Mouse (Mus musculus) megakaryocyte progenitor cell, adult 5-6 weeks (primary cell): ENCODE results near the gene Anxa4. TPM values are rescaled to one million over a fixed set of nuclear protein-coding genes. Genes with fewer than 3 reads are reported as not detected.

ENCODE experiments used
- total RNA-seq, 2 experiments: library from RNA; stranded (forward) in 1 of 2; stranded (reverse) in 1 of 2; fragments of 157-497, 149-512 nt in 1 of 2; fragments of 200-1000 nt in 1 of 2; gene quantifications; 2 replicates each; pipeline versions ENCODE4 v1.2.3 to v1.2.4; 2015 to 2017

Anxa4 gene
- total RNA-seq, 2 experiments from 2014 or later, result 15.3 to 18.4 TPM

Other genes starting within 250 kb of the Anxa4 start
- 1.3 and 1.9 TPM in 2 replicates for gene Asprv1, start 165.4 kb downstream of the Anxa4 start, total RNA-seq (2015)
- gene Asprv1, start 165.4 kb downstream of the Anxa4 start, total RNA-seq (2017), result 0.98 and 1.5 TPM in 2 replicates
- gene Mxd1, start 124.4 kb downstream of the Anxa4 start, total RNA-seq (2015), result 17.6 and 19.4 TPM in 2 replicates
- 17.6 and 18.1 TPM in 2 replicates for gene Mxd1, start 124.4 kb downstream of the Anxa4 start, total RNA-seq (2017)
- gene Snrnp27, start 109.1 kb downstream of the Anxa4 start, total RNA-seq (2015), result 80.1 and 86.4 TPM in 2 replicates
- gene Snrnp27, start 109.1 kb downstream of the Anxa4 start, total RNA-seq (2017), result 87.2 and 125 TPM in 2 replicates
- 24.5 and 28.2 TPM in 2 replicates for gene Gmcl1, start 60.2 kb downstream of the Anxa4 start, total RNA-seq (2015)
- gene Gmcl1, start 60.2 kb downstream of the Anxa4 start, total RNA-seq (2017), result 26.1 TPM in 2 replicates
- 30.1 and 30.6 TPM in 2 replicates for gene Aak1, start 55.9 kb upstream of the Anxa4 start, total RNA-seq (2015)
- 6.0 and 11.0 TPM in 2 replicates for gene Aak1, start 55.9 kb upstream of the Anxa4 start, total RNA-seq (2017)
- 104 and 108 TPM in 2 replicates for gene Nfu1, start 215.7 kb upstream of the Anxa4 start, total RNA-seq (2015)
- gene Nfu1, start 215.7 kb upstream of the Anxa4 start, total RNA-seq (2017), result 76.0 and 86.0 TPM in 2 replicates
- gene Gfpt1, start 249.3 kb upstream of the Anxa4 start, total RNA-seq (2015), result 22.2 and 26.3 TPM in 2 replicates
- 15.0 and 21.9 TPM in 2 replicates for gene Gfpt1, start 249.3 kb upstream of the Anxa4 start, total RNA-seq (2017)